Mouse (Mus musculus) kidney, embryonic 14.5 days (tissue): Measurements from ENCODE around the gene Cog4. TPM values are rescaled to one million over a fixed set of nuclear protein-coding genes. Genes with fewer than 3 reads are reported as not detected.
"Not testable (repeated sequence)": the region's sequence is repeated elsewhere in the genome, so short reads cannot be mapped to it uniquely, and the experiment has no call there.

Experiments
- ATAC-seq: fragments of 200-750 bp; cut with Nextera tagmentation; 2 replicates; pipeline ENCODE4 v1.8.0; 2017; ENCODE audit warnings: moderate number of reproducible peaks, mild to moderate bottlenecking, moderate TSS enrichment, moderate library complexity; ENCODE audit not compliant: low FRiP score, low TSS enrichment
- H3K27ac ChIP-seq: fragments of 300-500 bp; sonication (generic); 2 replicates; pipeline ENCODE4 v1.5.1; 2014; ENCODE audit warnings: low read depth, mild to moderate bottlenecking, low read length, moderate library complexity, mixed read lengths
- H3K27me3 ChIP-seq: fragments of 300-500 bp; sonication (generic); 2 replicates; pipeline ENCODE4 v1.6.1; 2014; ENCODE audit warnings: mild to moderate bottlenecking, low read length; ENCODE audit not compliant: control insufficient read depth, insufficient read depth
- H3K36me3 ChIP-seq: fragments of 300-500 bp; sonication (generic); 2 replicates; pipeline ENCODE4 v1.6.1; 2014; ENCODE audit warnings: low read length, mixed read lengths; ENCODE audit not compliant: control insufficient read depth, insufficient read depth
- H3K4me1 ChIP-seq: fragments of 300-500 bp; sonication (generic); 2 replicates; pipeline ENCODE4 v1.6.1; 2014; ENCODE audit warnings: low read length, mixed read lengths; ENCODE audit not compliant: control insufficient read depth, insufficient read depth
- H3K4me2 ChIP-seq: fragments of 300-500 bp; sonication (generic); replicated peaks from 2 replicates; pipeline ENCODE4 v1.6.1; 2014; ENCODE audit warnings: low read depth, mild to moderate bottlenecking, low read length
- H3K4me3 ChIP-seq: fragments of 300-500 bp; sonication (generic); 2 replicates; pipeline ENCODE4 v1.5.1; 2014; ENCODE audit warnings: mild to moderate bottlenecking, low read length
- H3K9ac ChIP-seq: fragments of 300-500 bp; sonication (generic); 2 replicates; pipeline ENCODE4 v1.6.1; 2014; ENCODE audit warnings: low read depth, mild to moderate bottlenecking, low read length, moderate library complexity
- H3K9me3 ChIP-seq: fragments of 300-500 bp; sonication (generic); 2 replicates; pipeline ENCODE4 v1.6.1; 2016; ENCODE audit warnings: low read length; ENCODE audit not compliant: control insufficient read depth
- WGBS: fragments of 180-500 bp; shearing (Covaris S2); extraction: QIAGEN DNeasy Blood & Tissue Kit; methylation state at CpG from one replicate; pipeline ENCODE4 v1.1.7; 2014; 5-methylcytosine and 5-hydroxymethylcytosine counted together
- polyA plus RNA-seq: library from polyadenylated mRNA; unstranded; fragments of >200 nt; fragmentation: Nextera tagmentation; extraction: Ambion mirVana; gene quantifications from 2 replicates; pipeline ENCODE4 v1.2.1, GENCODE M21; 2014

Cog4 gene
- polyA plus RNA-seq, 1 experiment from 2014 or later = 69.3 TPM

DNA sequence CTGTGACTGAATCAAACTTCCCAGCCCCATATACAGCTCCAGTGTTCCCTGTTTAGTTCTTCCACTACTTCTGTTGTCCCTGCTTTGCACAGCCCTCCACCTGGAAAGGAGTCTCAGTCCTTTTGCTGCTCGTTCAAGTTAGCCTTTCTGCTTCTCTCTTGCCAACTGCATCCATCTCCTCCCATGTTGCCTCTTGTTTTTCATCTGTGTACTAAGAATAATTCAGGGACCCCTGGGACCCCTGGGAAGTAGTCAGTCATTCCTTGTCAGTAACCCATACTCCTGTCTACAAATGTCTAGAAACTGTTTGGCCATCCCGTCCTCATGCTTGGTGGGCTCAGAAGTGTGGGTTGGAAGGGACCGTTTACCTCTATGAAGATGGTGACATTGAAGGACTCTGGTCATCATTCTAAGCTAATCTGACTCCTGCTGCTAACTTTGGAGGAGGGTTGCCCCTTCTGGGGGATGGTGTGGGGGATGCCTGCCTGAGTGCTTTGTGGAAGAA lies 74.4 kb downstream of the Cog4 start:
- ATAC-seq = no peak
- no peaks in the 10 kb centered on the region for H3K36me3 ChIP-seq
- peak overlapping the region; percentile 71 for H3K4me2 ChIP-seq
- peak overlapping the region; percentile 83 for H3K4me3 ChIP-seq
- H3K27ac ChIP-seq = peak overlapping the region; percentile 43
- no peaks in the 10 kb centered on the region for H3K27me3 ChIP-seq
- peaks cover 18% of the 10 kb centered on the region for H3K4me1 ChIP-seq
- H3K9ac ChIP-seq = peak overlapping the region; percentile 89
- no peaks in the 10 kb centered on the region for H3K9me3 ChIP-seq
- WGBS = 7% methylated on average over 3 of the region's 3 CpGs

GRCm38 (mm10) chr8:110921492-110922230 lies 75.3 kb downstream of the Cog4 start:
- Histone ChIP-seq H3K36me3 (no peaks in the 10 kb centered on the region), H3K27ac (peak overlapping the region; percentile 43; the same call in 1 of the 2 replicates), H3K27me3 (no peaks in the 10 kb centered on the region), H3K4me1 (peaks cover 22% of the 10 kb centered on the region), H3K4me3 (peak overlapping the region; percentile 83), H3K9me3 (no peaks in the 10 kb centered on the region), H3K4me2 (peak overlapping the region; percentile 71), H3K9ac (0 out of 2 replicates have a peak overlapping the region, but pooled peaks have one; percentile 15)
- ATAC-seq = peak; percentile 45
- WGBS = 13% methylated on average over 7 of the region's 7 CpGs

DNA sequence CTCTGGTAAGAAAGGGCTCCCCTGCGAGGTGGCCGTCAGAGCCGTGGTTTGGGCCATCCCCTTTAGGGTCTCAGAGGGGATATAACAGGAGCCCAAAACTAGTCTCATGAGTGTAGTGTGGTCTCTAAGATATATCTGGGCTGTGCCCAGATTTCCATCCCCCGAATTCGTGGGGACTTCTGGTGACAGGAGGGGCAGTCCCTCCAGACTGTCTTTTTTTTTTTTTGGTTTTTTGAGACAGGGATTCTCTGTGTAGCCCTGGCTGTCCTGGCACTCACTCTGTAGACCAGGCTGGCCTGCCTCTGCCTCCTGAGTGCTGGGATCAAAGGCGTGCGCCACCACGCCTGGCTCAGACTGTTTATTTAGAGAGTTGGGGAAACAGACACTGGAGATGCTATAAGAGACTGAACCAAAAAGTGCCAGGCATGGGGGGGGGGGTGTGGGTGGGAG lies 79.3 kb downstream of the Cog4 start:
- Histone ChIP-seq H3K36me3 (no peaks in the 10 kb centered on the region), H3K27ac (no peak overlapping the region), H3K4me3 (no peak overlapping the region), H3K9me3 (no peaks in the 10 kb centered on the region), H3K27me3 (no peaks in the 10 kb centered on the region), H3K4me2 (no peak overlapping the region), H3K4me1 (peaks cover 13% of the 10 kb centered on the region; the same call in 1 of the 2 replicates), H3K9ac (no peak overlapping the region)
- WGBS = 68% methylated on average over 8 of the region's 8 CpGs
- no peak for ATAC-seq

- no peaks in the 10 kb centered on the region for H3K27me3 ChIP-seq
- WGBS = 39% methylated on average over 5 of the region's 5 CpGs
- no peaks in the 10 kb centered on the region for H3K36me3 ChIP-seq
- H3K4me1 ChIP-seq = peaks cover 9% of the 10 kb centered on the region; the same call in 1 of the 2 replicates
- H3K9ac ChIP-seq = no peak overlapping the region
- no peak overlapping the region for H3K27ac ChIP-seq
- H3K4me2 ChIP-seq = no peak overlapping the region
- no peaks in the 10 kb centered on the region for H3K9me3 ChIP-seq
- ATAC-seq = no peak
- H3K4me3 ChIP-seq = no peak overlapping the region
Measured at GRCm38 (mm10) chr8:110926690-110927089, 80.3 kb downstream of the Cog4 start.

- WGBS = 84% methylated on average over 7 of the region's 7 CpGs
- no peaks in the 10 kb centered on the region for H3K36me3 ChIP-seq
- 0 out of 2 replicates have a peak overlapping the region, but pooled peaks have one; percentile 13 for H3K9ac ChIP-seq
- no peak overlapping the region for H3K27ac ChIP-seq
- no peaks in the 10 kb centered on the region for H3K9me3 ChIP-seq
- no peak overlapping the region for H3K4me3 ChIP-seq
- no peak for ATAC-seq
- H3K4me1 ChIP-seq = peaks cover 12% of the 10 kb centered on the region; the same call in 1 of the 2 replicates
- H3K27me3 ChIP-seq = no peaks in the 10 kb centered on the region
- H3K4me2 ChIP-seq = no peak overlapping the region
Measured at GRCm38 (mm10) chr8:110928435-110928834, 82.0 kb downstream of the Cog4 start.

GRCm38 (mm10) chr8:110929066-110929465 lies 82.7 kb downstream of the Cog4 start:
- no peaks in the 10 kb centered on the region for H3K9me3 ChIP-seq
- no peak overlapping the region for H3K4me2 ChIP-seq
- H3K27me3 ChIP-seq = no peaks in the 10 kb centered on the region
- H3K36me3 ChIP-seq = no peaks in the 10 kb centered on the region
- no peak overlapping the region for H3K9ac ChIP-seq
- WGBS = 67% methylated on average over 5 of the region's 5 CpGs
- no peak overlapping the region for H3K4me3 ChIP-seq
- peaks cover 12% of the 10 kb centered on the region; the same call in 1 of the 2 replicates for H3K4me1 ChIP-seq
- H3K27ac ChIP-seq = no peak overlapping the region
- ATAC-seq = no peak

DNA sequence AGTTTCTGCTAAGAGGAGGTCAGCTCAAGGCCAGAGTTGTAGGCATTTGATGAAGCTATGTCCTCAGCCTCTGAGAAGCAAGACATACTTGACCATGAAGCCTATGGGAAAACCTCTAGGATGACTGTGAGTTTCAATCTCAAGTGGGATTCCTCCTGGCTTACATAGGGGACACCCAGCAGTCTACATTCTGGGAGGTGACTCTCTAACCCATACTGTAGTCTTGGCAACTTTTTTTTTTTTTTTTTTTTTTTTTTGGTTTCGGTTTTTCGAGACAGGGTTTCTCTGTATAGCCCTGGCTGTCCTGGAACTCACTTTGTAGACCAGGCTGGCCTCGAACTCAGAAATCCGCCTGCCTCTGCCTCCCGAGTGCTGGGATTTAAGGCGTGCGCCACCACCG lies 83.3 kb downstream of the Cog4 start:
- peaks cover 12% of the 10 kb centered on the region; the same call in 1 of the 2 replicates for H3K4me1 ChIP-seq
- not testable (repeated sequence) for ATAC-seq, H3K4me3 ChIP-seq, H3K9me3 ChIP-seq, H3K9ac ChIP-seq, H3K27ac ChIP-seq, H3K4me2 ChIP-seq, H3K27me3 ChIP-seq, H3K36me3 ChIP-seq
- 97% methylated on average over 6 of the region's 8 CpGs for WGBS

DNA sequence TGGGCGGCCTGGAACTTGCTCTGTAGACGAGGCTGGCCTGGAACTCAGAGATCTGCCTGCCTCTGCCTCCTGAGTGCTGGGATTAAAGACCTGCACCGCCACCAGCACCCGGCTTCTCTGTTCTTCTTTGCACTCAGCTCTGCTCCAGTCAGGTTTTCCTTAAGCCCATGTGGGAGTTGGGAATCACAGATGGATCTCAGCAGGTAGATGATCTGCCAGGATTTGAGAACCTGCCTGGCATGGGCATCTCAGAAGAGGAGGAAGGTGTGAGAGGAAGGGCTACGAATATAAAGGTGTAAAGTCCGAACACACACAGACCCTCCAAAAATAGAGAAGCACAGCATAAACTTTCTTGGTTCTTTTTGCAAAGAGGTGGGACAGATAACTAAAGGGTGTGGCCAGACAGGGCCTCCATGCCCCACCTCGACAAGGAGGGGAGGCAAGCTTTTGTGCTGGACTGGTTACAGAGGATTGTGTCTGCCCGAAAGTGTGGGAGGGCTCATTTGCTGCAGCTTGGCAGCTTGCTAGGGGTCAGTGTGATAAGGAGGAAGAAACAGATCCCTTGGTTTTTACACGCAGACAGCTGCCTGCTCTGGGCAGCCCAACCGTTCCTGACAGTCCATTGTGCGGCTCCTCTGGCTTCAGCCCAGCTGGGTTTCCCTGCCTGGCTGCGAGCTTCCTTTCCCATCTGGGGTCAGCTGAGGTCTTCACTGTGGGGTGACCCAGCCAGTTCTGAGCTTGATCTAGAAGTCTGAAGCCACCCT lies 85.0 kb downstream of the Cog4 start:
- peak; percentile 64 for ATAC-seq
- Histone ChIP-seq H3K36me3 (no peaks in the 10 kb centered on the region), H3K4me1 (peaks cover 9% of the 10 kb centered on the region; the same call in 1 of the 2 replicates), H3K27ac (no peak overlapping the region), H3K27me3 (no peaks in the 10 kb centered on the region), H3K9ac (no peak overlapping the region), H3K4me2 (no peak overlapping the region), H3K4me3 (no peak overlapping the region), H3K9me3 (no peaks in the 10 kb centered on the region)
- WGBS = 53% methylated on average over 12 of the region's 12 CpGs
